Comparison of ENCODE assay signal across 8 mouse cellular contexts in the genomic region with DNA sequence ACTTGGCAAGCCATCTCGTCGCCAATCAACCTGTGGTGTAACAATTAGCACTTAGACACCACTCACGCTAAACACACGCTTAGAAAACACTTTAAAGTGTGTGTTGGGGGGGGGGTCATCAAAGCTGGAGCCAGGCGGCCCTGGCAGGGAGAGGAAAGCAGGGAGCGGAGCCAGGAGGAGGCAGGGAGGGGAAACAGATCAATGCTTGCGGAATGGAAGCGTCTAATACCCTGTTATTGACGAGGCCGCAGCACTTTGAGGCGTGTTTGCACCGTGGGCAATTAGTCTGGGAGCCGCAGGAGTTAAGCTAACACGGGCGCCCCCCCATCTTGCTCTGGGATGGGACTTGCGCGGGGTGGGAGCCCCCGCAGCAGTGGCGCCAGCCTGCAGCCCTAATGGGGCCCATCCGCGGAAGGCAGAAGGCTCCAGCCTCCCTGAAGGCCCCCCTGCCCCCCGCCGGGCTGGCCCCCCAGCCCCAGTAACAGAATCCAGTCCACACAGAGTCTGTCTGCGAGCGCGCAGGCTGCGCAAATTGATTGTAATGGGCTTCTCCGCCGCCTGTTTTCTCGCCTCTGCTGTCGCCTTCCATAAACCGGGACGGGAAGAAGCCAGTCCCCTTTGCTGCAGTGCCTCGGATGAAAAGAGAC.
DNase-seq lines count a peak whose midpoint lies in the region; ATAC-seq lines count a peak whose summit lies in the region.

No protein-coding gene starts in this region.

- 0 out of 2 replicates have a peak overlapping the region, but pooled peaks have one; percentile 35 for H3K9ac ChIP-seq in limb, embryonic 15.5 days

- DNase-seq in heart, embryonic 10.5 days (ENCODE audit: low spot score): no peak
- no peak for DNase-seq in heart, postnatal 14 days
- DNase-seq in right cerebral cortex, postnatal 4 days: peak; percentile 20
- no peak for DNase-seq in right cerebral cortex, adult 18-20 months
- DNase-seq in frontal cortex, postnatal 25 days (ENCODE audit: low spot score in 2 of 2): no peak
- no peak for DNase-seq in frontal cortex, postnatal 36 days (ENCODE audit: low spot score in 2 of 2)
- DNase-seq in lung, postnatal 10 days: no peak

- no peaks in the 10 kb centered on the region for H3K9me3 ChIP-seq in heart, embryonic 10.5 days
- H3K9me3 ChIP-seq in limb, embryonic 15.5 days: no peaks in the 10 kb centered on the region

- peaks cover 13% of the 10 kb centered on the region for H3K4me1 ChIP-seq in heart, embryonic 10.5 days
- peaks cover 19% of the 10 kb centered on the region for H3K4me1 ChIP-seq in limb, embryonic 15.5 days

- intact Hi-C loops in heart, postnatal 14 days (cut with DNase I): no loop called here

- peaks cover 58% of the 10 kb centered on the region for H3K27me3 ChIP-seq in heart, embryonic 10.5 days (ENCODE audit: insufficient read depth, poor library complexity, severe bottlenecking)
- H3K27me3 ChIP-seq in limb, embryonic 15.5 days: peaks cover 9% of the 10 kb centered on the region; the same call in 1 of the 2 replicates

- WGBS in heart, embryonic 10.5 days: 2% methylated on average over 34 of the region's 34 CpGs
- 2% methylated on average over 32 of the region's 34 CpGs for WGBS in limb, embryonic 15.5 days

- no peaks in the 10 kb centered on the region for H3K36me3 ChIP-seq in heart, embryonic 10.5 days
- H3K36me3 ChIP-seq in limb, embryonic 15.5 days: no peaks in the 10 kb centered on the region

- H3K4me3 ChIP-seq in heart, embryonic 10.5 days: peak overlapping the region; percentile 58
- peak overlapping the region; percentile 36 for H3K4me3 ChIP-seq in limb, embryonic 15.5 days

- peak overlapping the region; percentile 77 for H3K4me2 ChIP-seq in limb, embryonic 15.5 days

- H3K27ac ChIP-seq in heart, embryonic 10.5 days: peak overlapping the region; percentile 84
- no peak overlapping the region for H3K27ac ChIP-seq in limb, embryonic 15.5 days

- peak; percentile 61 for ATAC-seq in limb, embryonic 15.5 days (ENCODE audit: insufficient number of reproducible peaks, low FRiP score, low TSS enrichment, low read depth)
